Mouse (Mus musculus) retina, embryonic 14.5 days (tissue): ENCODE results near the gene Tfcp2l1.
"Not testable (repeated sequence)": the region's sequence is repeated elsewhere in the genome, so short reads cannot be mapped to it uniquely, and the experiment has no call there.

Experiments
- DNase-seq: peaks from one replicate; pipeline ENCODE4 v3.0.0-alpha.2; 2015; ENCODE audit warnings: low spot score

Gene Tfcp2l1

DNA sequence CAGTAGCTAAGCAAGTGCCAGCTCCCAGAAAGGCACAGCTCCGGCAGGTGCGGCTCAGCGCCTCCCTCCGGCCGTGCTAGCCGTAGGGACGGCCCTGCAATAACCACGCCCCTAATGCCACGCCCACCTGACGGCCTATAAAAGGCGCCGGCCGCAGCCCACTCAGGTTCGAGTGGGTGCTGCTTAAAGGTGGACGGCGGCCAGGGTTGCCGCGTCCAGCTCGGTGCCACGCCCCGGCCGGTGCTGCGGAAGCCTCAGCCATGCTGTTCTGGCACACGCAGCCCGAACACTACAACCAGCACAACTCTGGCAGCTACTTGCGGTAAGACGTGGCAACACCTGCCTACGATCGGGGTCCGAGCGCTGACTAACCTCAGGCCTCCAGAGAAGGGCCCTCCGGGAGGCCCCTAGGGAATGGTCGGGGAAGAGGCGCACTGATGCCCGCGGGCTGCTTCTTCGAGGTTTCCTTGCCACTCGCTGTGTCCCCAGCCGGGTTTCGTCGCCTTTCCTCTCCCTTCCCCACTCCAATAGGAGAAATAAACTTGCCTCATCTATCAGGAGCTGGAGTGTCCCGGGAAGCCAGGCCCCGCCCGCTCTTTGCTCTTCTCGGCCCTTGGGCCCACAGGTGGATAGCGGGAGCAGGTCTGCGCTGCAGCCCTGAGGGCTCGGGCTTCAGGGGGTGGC lies at the start of gene Tfcp2l1:
Gene Tfcp2l1 (plus strand): TSS at position 165 of the 684 bp plus-strand sequence.
- peak; percentile 83 for DNase-seq

DNA sequence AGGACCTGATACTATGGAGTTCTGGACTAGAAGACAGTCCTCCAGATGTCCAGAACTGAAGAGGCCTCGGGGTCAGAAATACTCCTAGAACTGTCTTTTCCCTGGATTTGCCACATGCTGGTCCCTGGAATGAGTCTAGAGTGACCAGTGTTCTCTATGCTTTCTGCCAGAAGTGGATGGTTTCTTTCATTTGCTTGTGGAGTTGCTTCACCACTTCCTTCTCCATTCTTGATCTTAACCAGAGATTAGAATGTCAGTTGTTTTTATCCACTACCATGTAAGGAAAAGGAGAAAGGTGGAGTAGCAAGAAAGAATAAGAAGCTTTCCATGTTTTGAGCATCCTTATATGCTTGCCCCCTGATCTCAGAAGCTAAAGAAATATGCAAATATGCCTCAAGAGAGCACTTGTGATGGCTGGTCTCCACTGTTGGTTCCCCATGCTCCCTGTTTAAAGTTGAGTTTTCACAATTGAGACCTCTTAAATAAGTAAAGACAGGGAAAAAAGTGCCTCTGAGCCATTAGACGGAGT lies 47.5 kb upstream of the Tfcp2l1 start:
- DNase-seq = no peak

DNA sequence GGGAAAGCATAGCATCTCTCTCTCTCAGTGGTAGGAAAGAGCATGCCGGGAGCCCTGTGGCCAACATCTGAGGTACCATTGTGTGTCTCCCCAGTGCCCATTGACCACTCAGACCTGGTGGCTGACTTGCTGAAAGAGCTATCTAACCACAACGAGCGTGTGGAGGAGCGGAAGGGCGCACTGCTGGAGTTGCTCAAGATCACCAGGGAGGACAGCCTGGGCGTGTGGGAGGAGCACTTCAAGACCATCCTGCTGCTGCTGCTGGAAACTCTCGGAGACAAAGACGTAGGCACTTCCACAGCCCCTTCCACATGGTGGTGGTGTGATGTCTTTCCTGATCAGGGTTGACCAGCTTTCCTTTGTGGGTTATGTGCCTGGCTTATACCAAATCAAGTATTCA lies 46.6 kb upstream of the Tfcp2l1 start:
- DNase-seq = no peak

DNA sequence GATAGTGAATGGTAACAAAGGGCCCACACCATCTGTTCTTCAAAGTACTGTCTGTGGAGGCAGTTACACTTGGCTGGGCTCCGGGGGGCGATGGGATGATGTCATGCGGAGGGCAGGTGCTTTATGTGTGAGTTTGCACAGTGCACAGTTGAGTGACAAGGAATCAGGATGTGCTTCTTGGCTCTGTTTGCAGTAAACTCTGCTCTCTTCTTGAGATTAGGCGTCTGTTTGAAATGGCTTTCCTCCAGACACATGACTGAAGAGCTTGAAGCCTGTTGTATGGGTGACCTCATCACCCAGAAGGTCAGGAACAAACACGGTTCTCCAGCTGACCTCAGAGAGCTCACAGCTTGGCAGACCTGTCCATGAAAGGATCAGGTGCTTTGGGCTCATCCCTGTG lies 38.0 kb upstream of the Tfcp2l1 start:
- DNase-seq = peak; percentile 6

DNA sequence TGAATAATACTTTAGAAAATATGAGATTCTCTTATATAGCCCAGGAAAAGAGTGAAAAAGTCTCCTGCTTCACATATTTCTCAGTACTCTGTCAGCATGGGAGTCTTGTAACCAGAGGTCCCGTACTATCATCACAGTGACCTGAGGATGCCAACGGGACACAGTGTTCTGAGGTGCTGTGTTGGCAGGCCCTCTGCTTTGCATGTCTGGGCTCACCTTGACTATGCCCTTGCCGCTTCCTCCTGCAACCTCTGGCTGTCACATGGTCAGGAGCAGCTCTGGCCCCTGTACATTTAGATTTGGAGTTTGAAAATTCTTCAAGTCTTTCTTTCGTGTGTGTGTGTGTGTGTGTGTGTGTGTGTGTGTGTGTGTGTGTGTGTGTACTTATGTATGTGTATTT lies 34.8 kb upstream of the Tfcp2l1 start:
- no peak for DNase-seq

DNA sequence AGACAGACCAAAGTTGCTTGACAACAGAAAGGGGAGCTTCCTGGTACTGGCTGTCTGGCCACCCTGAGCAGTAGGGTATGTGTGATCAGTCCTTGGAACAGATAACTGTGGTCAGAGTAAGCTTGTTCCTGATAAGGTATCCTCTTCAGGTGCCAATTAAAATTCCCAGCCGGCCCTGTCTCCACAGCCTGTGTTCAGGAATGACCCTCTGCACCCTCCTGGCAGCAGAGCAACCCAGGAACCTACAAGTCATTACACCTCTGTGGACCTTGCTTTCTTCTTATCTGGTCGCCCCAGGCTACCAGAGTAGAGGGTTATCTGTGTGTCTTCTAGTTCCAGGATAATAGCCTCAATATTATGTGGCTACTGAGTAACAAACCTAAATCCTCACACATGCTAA lies 32.4 kb upstream of the Tfcp2l1 start:
- DNase-seq = no peak

- no peak for DNase-seq
Observed at GRCm38 (mm10) chr1:118597475-118598213, 30.1 kb upstream of the Tfcp2l1 start.

DNA sequence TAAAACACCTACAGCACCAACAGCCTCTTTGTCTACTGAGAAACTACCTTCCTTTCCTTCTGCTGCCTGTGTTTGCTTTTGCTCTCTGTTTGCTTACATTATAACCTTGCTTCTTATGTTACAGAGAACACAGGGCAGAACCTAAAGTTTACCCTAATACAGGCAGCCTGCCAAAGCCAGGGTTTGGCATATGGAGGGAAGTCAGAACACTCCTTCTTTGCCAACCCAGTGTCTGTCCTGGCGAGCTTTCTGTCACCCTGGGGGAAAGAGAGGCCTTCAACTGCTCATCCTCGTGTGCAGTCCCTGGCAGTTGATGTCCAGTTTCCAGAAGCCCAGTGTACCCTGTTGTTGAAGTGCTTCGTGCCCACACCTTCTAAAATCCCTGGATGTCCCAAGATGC lies 29.4 kb upstream of the Tfcp2l1 start:
- no peak for DNase-seq

- DNase-seq = no peak
Observed at GRCm38 (mm10) chr1:118613631-118614183, 14.0 kb upstream of the Tfcp2l1 start.

DNA sequence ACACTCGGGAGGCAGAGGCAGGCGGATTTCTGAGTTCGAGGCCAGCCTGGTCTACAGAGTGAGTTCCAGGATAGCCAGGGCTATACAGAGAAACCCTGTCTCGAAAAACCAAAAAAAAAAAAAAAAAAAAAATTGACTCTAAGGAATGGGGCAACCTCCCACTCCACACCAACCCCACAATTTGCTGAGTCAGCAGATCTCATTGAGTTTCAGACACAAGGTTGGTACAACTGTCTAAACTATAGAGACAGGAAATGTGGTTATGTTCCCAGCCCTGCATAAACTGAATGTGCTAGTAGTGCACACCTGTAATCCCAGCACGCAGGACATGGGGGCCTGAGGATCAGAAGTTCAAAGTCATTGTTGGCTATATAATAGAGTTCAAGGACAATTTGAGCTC lies 6.7 kb upstream of the Tfcp2l1 start:
- not testable (repeated sequence) for DNase-seq

GRCm38 (mm10) chr1:118622857-118623256 lies 4.9 kb upstream of the Tfcp2l1 start:
- no peak for DNase-seq

DNA sequence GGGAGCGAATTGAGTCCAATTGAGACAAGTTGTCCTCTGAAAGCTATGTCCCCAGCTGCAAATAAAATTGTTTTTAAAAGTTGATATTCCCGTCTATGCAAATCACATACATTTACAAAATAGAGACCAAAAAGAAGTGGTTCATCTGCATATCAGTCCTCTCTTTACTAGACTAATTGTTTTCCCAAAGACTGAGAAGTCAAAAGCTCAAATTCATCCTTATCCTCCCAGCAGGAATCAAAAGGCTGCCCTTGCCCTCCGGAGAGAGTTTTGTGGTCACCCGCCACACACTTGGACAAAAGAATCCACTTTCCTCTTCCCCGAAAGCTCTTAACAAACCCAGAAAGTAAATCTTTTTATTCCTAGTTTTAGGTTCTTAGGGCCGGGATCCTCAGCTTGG lies 2.3 kb upstream of the Tfcp2l1 start:
- no peak for DNase-seq

GRCm38 (mm10) chr1:118625921-118626320 lies 1.8 kb upstream of the Tfcp2l1 start:
- no peak for DNase-seq

GRCm38 (mm10) chr1:118626452-118626851 lies 1.3 kb upstream of the Tfcp2l1 start:
- no peak for DNase-seq

GRCm38 (mm10) chr1:118633415-118633980 lies 5.8 kb downstream of the Tfcp2l1 start:
- DNase-seq = no peak

GRCm38 (mm10) chr1:118642296-118642999 lies 14.7 kb downstream of the Tfcp2l1 start:
- no peak for DNase-seq

GRCm38 (mm10) chr1:118643138-118643979 lies 15.6 kb downstream of the Tfcp2l1 start:
- no peak for DNase-seq

GRCm38 (mm10) chr1:118645701-118646100 lies 18.0 kb downstream of the Tfcp2l1 start:
- no peak for DNase-seq

DNA sequence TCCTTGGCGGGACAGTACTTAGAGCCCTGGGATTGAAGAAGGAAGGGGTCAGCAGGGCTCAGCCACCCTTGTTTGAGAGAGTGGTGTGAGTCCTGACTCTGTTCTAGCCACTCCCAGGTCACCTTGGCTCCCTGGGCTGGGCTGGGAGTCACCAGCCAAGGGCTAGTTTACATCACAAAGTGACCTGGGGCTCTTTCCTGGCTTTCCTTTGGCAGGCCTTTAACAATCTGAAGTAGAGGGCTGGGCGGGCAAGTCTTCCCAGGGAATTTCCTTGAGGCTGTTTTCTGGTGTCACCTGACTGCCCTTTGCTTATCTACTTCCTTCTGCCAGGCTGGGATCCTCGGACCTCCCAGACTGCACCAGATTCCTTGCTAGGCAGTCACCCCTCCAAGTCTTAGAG lies 20.3 kb downstream of the Tfcp2l1 start:
- no peak for DNase-seq

GRCm38 (mm10) chr1:118649933-118650770 lies 22.4 kb downstream of the Tfcp2l1 start:
- DNase-seq = no peak
